Mouse (Mus musculus): ENCODE data around the gene Micu2. TPM values are rescaled to one million over a fixed set of nuclear protein-coding genes. Genes with fewer than 3 reads are reported as not detected.
"Not testable (repeated sequence)": the region's sequence is repeated elsewhere in the genome, so short reads cannot be mapped to it uniquely, and the experiment has no call there.

Micu2 gene
- polyA plus RNA-seq, 1 experiment from 2014 or later, result 103 TPM

DNA sequence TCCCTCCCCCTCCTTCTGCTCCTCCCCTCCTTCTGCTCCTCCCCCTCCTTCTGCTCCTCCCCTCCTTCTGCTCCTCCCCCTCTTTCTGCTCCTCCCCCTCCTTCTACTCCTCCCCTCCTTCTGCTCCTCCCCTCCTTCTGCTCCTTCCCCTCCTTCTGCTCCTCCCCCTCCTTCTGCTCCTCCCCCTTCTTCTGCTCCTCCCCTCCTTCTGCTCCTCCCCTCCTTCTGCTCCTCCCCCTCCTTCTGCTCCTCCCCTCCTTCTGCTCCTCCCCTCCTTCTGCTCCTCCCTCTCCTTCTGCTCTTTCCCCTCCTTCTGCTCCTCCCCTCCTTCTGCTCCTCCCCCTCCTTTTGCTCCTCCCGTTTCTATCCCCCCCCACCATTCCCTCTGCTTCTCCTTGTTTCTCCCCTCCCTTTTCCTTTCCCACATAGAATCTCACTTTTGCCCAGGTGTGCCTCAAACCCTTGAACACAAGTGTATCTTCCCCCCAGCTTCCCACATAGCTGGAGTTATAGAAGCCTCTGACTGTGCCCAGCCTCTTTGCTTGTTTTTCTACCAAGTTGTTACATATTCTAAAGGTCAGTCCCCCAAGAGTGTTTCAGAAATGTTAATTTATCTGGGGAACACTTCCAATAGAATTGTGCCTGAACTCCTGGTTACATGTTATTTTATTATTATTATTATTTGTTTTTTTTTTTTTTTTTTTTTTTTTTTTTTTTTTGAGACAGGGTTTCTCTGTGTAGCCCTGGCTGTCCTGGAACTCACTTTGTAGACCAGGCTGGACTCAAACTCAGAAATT, 86.7 kb downstream of the Micu2 start:
- H3K4me3 ChIP-seq; H3K27me3 ChIP-seq (replicated peaks); H3K4me2 ChIP-seq; H3K4me1 ChIP-seq (replicated peaks); H3K9ac ChIP-seq; H3K27ac ChIP-seq (ENCODE audit: poor library complexity, severe bottlenecking); H3K9me3 ChIP-seq (replicated peaks); ATAC-seq (ENCODE audit: insufficient number of reproducible peaks, low FRiP score): not testable (repeated sequence)
- H3K36me3 ChIP-seq, result peaks cover 27% of the 10 kb centered on the region
- 44% methylated on average over 1 of the region's 1 CpGs for WGBS

DNA sequence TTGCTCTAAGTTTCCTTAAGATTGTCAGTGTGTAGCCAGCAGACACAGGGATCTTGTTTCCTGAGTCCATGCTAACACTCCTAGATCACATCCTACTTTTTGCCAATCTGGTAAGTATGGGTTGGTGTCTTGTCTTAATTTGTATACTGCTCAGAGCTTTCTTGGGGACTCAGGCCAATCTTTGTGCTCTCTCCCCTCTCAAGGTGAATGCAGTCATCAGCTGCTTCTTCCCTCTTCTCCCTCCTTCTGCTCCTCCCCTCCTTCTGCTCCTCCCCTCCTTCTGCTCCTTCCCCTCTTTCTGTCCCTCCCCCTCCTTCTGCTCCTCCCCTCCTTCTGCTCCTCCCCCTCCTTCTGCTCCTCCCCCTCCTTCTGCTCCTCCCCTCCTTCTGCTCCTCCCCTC, 87.3 kb downstream of the Micu2 start:
- H3K36me3 ChIP-seq, result peaks cover 21% of the 10 kb centered on the region
- H3K9ac ChIP-seq; H3K4me1 ChIP-seq (replicated peaks); H3K9me3 ChIP-seq (replicated peaks); H3K4me2 ChIP-seq; ATAC-seq (ENCODE audit: insufficient number of reproducible peaks, low FRiP score); H3K4me3 ChIP-seq; H3K27me3 ChIP-seq (replicated peaks); H3K27ac ChIP-seq (ENCODE audit: poor library complexity, severe bottlenecking): not testable (repeated sequence)

DNA sequence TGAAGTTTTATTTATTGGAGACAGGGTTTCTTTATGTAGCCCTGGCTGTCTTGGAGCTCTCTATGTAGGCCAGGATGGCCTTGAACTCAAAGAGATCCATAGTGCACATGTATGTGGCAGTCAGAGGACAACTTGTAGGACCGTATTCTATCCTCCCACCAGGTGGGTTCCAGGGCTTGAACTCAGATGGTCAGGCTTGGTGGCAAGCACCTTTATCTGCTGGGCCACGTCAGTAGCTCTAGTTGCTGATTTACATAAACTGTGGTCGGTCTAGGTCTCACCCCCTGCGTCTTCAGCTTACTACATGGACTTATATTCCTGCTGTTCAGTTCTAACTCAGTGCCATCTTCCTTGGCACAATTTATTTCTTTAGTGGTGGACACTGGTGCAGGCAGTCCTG, 87.7 kb downstream of the Micu2 start:
- no peak for ATAC-seq (ENCODE audit: insufficient number of reproducible peaks, low FRiP score)
- H3K27ac ChIP-seq (ENCODE audit: poor library complexity, severe bottlenecking), result no peak overlapping the region
- no peaks in the 10 kb centered on the region for H3K27me3 ChIP-seq (replicated peaks)
- H3K36me3 ChIP-seq, result peaks cover 16% of the 10 kb centered on the region
- 69% methylated on average over 4 of the region's 4 CpGs for WGBS
- no peak overlapping the region for H3K4me3 ChIP-seq
- no peak overlapping the region for H3K9ac ChIP-seq
- H3K4me1 ChIP-seq (replicated peaks), result no peaks in the 10 kb centered on the region
- H3K9me3 ChIP-seq (replicated peaks), result no peaks in the 10 kb centered on the region
- no peak overlapping the region for H3K4me2 ChIP-seq

DNA sequence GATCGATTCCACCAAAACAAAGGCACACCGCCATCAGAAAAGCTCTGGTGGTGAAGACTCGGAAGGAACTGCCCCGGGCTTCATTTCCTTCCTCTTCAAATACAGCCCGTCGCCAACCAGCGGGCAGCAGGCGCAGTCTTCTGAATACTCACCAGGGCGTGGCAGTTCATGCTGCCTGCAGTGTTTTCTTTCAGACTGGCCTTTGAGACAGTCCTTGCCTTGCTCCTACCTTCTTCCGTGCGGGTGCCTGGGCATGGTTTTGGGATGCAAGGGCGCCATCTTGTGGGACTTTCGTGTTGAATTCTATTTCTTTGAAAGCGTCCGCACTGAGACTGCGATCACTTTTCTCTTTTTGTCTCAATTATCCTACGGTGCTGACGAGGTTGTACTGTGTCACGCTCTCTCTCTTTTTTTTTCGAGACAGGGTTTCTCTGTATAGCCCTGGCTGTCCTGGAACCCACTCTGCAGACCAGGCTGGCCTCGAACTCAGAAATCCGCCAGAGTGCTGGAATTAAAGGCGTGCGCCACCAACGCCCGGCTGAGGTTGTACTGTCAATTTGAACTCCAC, 88.5 kb downstream of the Micu2 start:
- peak overlapping the region; percentile 71 for H3K4me2 ChIP-seq
- peaks cover 9% of the 10 kb centered on the region for H3K36me3 ChIP-seq
- no peak overlapping the region for H3K27ac ChIP-seq (ENCODE audit: poor library complexity, severe bottlenecking)
- H3K27me3 ChIP-seq (replicated peaks), result no peaks in the 10 kb centered on the region
- 19% methylated on average over 26 of the region's 26 CpGs for WGBS
- H3K9ac ChIP-seq, result peak overlapping the region; percentile 61
- peak; percentile 86 for ATAC-seq (ENCODE audit: insufficient number of reproducible peaks, low FRiP score)
- H3K4me1 ChIP-seq (replicated peaks), result no peaks in the 10 kb centered on the region
- no peaks in the 10 kb centered on the region for H3K9me3 ChIP-seq (replicated peaks)
- peak overlapping the region; percentile 36 for H3K4me3 ChIP-seq

DNA sequence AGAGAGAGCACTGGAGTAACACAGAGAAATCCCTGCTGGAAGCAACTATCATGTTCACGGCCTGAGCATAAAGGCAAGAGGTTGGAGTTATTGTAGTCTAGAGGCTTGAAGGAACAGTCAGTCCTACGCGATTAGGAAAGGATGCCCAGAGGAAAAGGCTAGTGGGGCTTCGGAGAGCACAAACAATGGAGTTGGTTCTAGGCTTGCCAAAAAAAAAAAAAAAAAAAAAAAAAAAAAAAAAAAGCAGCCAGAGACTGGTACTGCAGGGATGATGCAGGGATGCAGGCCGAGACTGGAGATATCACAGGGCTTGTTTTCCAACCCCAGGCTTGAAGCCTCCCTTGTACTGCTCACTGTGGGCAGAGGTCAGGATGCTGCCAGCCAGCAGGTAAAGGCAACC, 89.8 kb downstream of the Micu2 start:
- no peak overlapping the region for H3K27ac ChIP-seq (ENCODE audit: poor library complexity, severe bottlenecking)
- ATAC-seq (ENCODE audit: insufficient number of reproducible peaks, low FRiP score), result no peak
- 81% methylated on average over 5 of the region's 5 CpGs for WGBS
- H3K4me3 ChIP-seq, result no peak overlapping the region
- no peak overlapping the region for H3K4me2 ChIP-seq
- H3K36me3 ChIP-seq, result no peaks in the 10 kb centered on the region
- no peaks in the 10 kb centered on the region for H3K4me1 ChIP-seq (replicated peaks)
- H3K9me3 ChIP-seq (replicated peaks), result no peaks in the 10 kb centered on the region
- no peaks in the 10 kb centered on the region for H3K27me3 ChIP-seq (replicated peaks)
- no peak overlapping the region for H3K9ac ChIP-seq

DNA sequence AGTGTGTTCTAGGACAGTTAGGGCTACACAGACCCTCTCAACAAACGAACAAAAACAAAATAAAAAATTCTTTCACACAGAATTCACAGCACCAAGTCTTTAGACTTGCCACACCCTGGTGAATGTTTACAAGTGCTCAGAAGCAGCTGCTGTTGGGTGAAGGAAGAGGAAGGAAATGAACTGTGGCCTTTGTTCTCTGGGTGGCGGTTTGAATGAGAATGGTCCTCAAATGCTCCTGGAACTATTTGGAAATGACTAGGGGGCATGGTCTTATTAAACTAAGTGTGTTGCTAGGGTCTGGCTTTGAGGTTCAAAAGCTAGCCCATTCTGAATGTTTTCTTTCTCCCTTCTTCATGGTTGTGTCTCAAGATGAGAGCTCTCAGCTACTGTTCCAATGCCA, 90.6 kb downstream of the Micu2 start:
- 80% methylated on average over 2 of the region's 2 CpGs for WGBS
- ATAC-seq (ENCODE audit: insufficient number of reproducible peaks, low FRiP score), result no peak
- Histone ChIP-seq H3K4me1 (replicated peaks) (no peaks in the 10 kb centered on the region), H3K4me2 (no peak overlapping the region), H3K4me3 (no peak overlapping the region), H3K27ac (ENCODE audit: poor library complexity, severe bottlenecking) (no peak overlapping the region), H3K9ac (no peak overlapping the region), H3K9me3 (replicated peaks) (no peaks in the 10 kb centered on the region), H3K27me3 (replicated peaks) (no peaks in the 10 kb centered on the region), H3K36me3 (no peaks in the 10 kb centered on the region)

DNA sequence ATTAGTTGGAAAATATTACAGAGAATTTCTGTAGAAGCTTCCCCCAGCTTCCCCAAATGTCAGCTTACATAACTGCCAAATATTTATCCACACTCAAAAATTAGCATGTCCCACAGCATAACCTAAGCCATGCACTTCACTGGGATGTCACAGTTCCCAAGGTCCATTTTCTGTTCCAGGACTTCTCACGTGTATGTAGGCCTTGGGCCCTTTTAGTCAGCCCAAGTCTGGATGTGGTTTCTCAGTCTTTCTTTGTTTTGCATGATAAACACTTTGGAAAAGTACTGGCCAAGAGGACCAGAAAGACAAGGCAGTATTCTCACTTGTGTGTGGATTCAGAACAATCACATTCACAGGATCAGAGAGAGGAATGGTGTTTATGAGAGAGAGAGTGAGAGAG, 97.1 kb downstream of the Micu2 start:
- Histone ChIP-seq H3K9me3 (replicated peaks) (no peaks in the 10 kb centered on the region), H3K4me2 (no peak overlapping the region), H3K4me1 (replicated peaks) (no peaks in the 10 kb centered on the region), H3K36me3 (no peaks in the 10 kb centered on the region), H3K4me3 (no peak overlapping the region), H3K27me3 (replicated peaks) (no peaks in the 10 kb centered on the region), H3K9ac (no peak overlapping the region), H3K27ac (ENCODE audit: poor library complexity, severe bottlenecking) (no peak overlapping the region)
- WGBS, result 62% methylated on average over 1 of the region's 1 CpGs
- ATAC-seq (ENCODE audit: insufficient number of reproducible peaks, low FRiP score), result no peak

DNA sequence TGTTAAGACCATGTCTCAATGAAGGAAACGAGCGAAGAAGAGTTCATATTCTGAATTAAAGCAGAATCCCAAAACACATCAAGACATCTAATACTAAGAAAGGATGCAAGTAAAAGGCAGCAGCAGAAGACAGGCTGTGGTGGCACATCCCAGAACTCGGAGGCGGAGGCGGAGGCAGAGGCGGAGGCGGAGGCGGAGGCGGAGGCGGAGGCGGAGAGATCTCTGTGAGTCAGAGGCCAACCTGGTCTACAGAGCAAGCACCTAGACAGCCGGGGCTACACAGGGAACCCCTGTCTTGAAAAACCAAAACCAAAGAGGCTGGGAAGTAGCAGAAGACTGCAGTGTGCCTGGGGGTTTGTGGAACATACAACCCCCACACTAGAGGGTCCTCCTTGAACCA, 102.2 kb downstream of the Micu2 start:
- H3K36me3 ChIP-seq, result no peaks in the 10 kb centered on the region
- no peaks in the 10 kb centered on the region for H3K9me3 ChIP-seq (replicated peaks)
- no peak overlapping the region for H3K4me3 ChIP-seq
- H3K27me3 ChIP-seq (replicated peaks), result no peaks in the 10 kb centered on the region
- H3K4me2 ChIP-seq, result no peak overlapping the region
- no peak overlapping the region for H3K27ac ChIP-seq (ENCODE audit: poor library complexity, severe bottlenecking)
- H3K4me1 ChIP-seq (replicated peaks), result peaks cover 7% of the 10 kb centered on the region
- WGBS, result 86% methylated on average over 12 of the region's 12 CpGs
- H3K9ac ChIP-seq, result no peak overlapping the region
- no peak for ATAC-seq (ENCODE audit: insufficient number of reproducible peaks, low FRiP score)

DNA sequence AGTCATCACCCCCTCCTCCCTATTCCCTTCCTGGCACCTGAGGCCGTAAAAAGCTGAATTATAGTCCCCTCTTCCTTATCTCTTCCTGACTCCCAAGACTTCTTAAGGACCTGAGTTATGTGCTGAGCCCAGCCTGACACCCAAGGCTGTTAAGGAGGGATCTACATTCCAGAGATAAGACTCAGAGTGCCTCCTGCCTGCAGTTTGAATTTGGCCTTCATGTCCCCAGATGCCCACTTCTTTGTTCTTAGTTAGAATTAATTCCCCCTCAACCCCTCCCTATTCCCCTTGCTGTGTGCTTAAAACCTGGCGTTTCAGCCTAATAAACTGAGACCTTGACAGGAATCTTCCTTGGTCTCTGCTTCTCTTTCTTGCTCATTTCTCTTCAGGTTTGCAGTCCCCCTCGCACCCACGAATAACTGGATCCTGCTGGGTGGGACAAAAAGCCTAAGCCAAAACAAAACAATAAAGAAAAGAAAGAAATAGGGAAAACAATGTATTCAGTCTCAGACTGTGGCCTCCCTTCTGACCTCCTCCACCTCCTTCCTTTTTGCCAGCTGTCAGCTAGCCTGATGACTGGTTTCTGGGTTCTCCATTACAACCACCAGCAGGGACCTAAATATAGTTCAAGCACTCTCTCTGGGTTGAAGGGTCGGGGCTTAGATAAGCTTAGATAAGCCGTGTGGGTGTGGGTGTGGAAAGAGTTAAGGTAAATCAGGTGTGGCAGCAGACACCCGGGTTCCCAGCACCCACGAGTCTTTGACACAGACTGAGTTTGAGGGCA, 102.8 kb downstream of the Micu2 start:
- not testable (repeated sequence) for H3K27ac ChIP-seq (ENCODE audit: poor library complexity, severe bottlenecking); H3K4me2 ChIP-seq; H3K9ac ChIP-seq; ATAC-seq (ENCODE audit: insufficient number of reproducible peaks, low FRiP score); H3K4me3 ChIP-seq; H3K36me3 ChIP-seq; H3K9me3 ChIP-seq (replicated peaks); H3K27me3 ChIP-seq (replicated peaks); H3K4me1 ChIP-seq (replicated peaks)
- 43% methylated on average over 8 of the region's 8 CpGs for WGBS

DNA sequence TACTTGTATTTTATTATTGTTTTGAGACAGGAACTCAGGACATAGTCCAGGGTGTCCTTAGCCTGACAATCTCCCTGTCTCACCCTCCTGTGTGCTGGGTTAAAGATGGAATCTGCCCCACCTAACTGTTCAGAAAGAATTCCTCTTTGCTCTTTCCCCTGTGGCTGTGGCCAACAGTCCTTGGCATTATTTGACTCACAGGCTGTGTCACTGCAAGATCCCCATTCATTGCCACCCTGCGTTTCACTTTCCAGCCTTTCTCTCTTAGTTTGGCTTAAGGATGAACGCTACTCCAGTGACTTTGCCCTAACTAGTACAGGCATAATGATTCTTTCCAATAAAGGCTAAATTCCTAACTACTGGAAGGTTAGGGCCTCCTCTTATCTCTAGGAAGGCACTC, 104.7 kb downstream of the Micu2 start:
- Histone ChIP-seq H3K27me3 (replicated peaks) (no peaks in the 10 kb centered on the region), H3K4me3 (no peak overlapping the region), H3K36me3 (no peaks in the 10 kb centered on the region), H3K4me2 (no peak overlapping the region), H3K4me1 (replicated peaks) (peaks cover 7% of the 10 kb centered on the region), H3K9me3 (replicated peaks) (no peaks in the 10 kb centered on the region), H3K27ac (ENCODE audit: poor library complexity, severe bottlenecking) (no peak overlapping the region), H3K9ac (no peak overlapping the region)
- ATAC-seq (ENCODE audit: insufficient number of reproducible peaks, low FRiP score), result no peak
- WGBS, result 89% methylated on average over 2 of the region's 2 CpGs

DNA sequence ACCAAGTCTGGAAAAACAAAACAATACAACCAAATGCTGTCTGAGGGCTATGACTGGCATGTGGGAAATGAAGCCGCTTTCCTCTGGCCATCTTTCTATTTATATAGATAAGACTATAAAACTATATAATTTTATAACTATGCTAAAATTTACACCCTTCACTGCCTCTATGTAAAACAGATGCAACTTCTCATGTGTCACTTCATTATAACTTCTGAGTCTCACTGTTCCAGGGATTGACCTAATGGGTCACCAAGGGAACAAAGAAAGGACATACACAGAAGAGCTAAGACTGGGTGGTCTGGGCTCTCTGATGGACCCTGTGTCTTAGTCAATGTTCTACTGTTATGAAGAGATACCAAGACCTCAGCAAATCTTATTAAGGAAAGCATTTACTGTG, 106.1 kb downstream of the Micu2 start:
- no peak overlapping the region for H3K4me3 ChIP-seq
- H3K4me2 ChIP-seq, result no peak overlapping the region
- H3K27ac ChIP-seq (ENCODE audit: poor library complexity, severe bottlenecking), result no peak overlapping the region
- 95% methylated on average over 1 of the region's 1 CpGs for WGBS
- ATAC-seq (ENCODE audit: insufficient number of reproducible peaks, low FRiP score), result no peak
- no peaks in the 10 kb centered on the region for H3K36me3 ChIP-seq
- no peaks in the 10 kb centered on the region for H3K27me3 ChIP-seq (replicated peaks)
- H3K4me1 ChIP-seq (replicated peaks), result peaks cover 12% of the 10 kb centered on the region
- no peaks in the 10 kb centered on the region for H3K9me3 ChIP-seq (replicated peaks)
- no peak overlapping the region for H3K9ac ChIP-seq

All from heart, embryonic 12.5 days (tissue).